Mouse (Mus musculus): Measurements from ENCODE around the gene Sdccag8.

DNA sequence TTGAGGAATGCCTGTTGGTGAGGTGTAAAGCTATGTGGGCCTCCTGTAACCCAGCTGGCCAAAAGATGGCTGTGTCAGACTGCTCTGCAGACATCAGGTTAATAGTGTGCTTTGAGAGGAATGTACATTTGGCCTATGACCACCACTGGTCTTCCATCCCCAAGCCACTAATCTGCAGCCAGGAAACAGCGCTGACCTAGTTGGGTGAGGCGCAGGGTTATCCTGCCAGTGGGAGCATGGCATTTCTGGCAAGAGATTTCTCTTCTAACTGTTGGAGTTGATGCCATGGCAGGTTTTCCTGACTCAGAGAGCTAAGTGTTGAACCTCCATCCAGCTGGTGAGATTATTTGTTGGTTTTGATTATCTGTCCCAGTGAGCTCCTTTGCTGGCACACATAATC, 101.5 kb downstream of the Sdccag8 start:
- no peak for TF ChIP-seq POLR2A (IDR thresholded peaks at IDR 0.05; ENCODE audit: extremely low read depth, insufficient read depth, low read length)
- no peak for TF ChIP-seq CTCF (IDR thresholded peaks at IDR 0.05; ENCODE audit: extremely low read depth, insufficient read depth, low read length)

Measured in cortical plate, adult 2 months (tissue).